Mouse (Mus musculus) thymus, postnatal 10 days (tissue): Measurements from ENCODE around the gene Gm14781.
"Not testable (repeated sequence)": the region's sequence is repeated elsewhere in the genome, so short reads cannot be mapped to it uniquely, and the experiment has no call there.

Source experiments
- DNase-seq, 2 experiments: peaks; one replicate each; pipeline ENCODE4 v3.0.0; 2021; ENCODE audit warnings: low spot score in 2 of 2

Gm14781 gene

GRCm38 (mm10) chrX:91631894-91632293 lies at the start of gene Gm14781:
Gene Gm14781, plus strand, starts transcription at chrX:91632194.
- DNase-seq: not testable (repeated sequence)

- DNase-seq: not testable (repeated sequence)
Observed at GRCm38 (mm10) chrX:91654964-91655575, 23.1 kb downstream of the Gm14781 start.
